Mouse (Mus musculus): ENCODE measurements around the gene Asb18. TPM values are rescaled to one million over a fixed set of nuclear protein-coding genes. Genes with fewer than 3 reads are reported as not detected.

Gene Asb18
- total and polyA plus RNA-seq, 3 experiments: not detected

DNA sequence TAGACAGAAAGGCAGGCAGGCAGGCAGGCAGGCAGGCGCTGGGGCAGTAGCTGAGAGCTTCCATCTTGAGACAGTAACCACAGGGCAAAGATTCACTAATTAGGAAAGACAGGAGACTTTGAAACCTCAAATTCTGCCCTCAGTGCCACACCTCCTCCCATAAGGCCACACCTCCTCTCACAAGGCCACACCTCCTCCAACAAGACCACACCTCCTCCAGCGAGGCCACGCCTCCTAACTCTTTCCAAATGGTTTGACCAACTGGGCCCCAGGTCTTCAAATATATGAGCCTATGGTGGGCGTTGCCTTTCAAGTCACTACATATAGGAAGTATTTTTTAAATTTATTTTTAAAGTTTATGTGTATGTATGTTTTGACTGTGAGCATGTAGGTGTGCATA, 113.1 kb downstream of the Asb18 start:
- no peak for DNase-seq (ENCODE audit: low read depth, low spot score)
- H3K27me3 ChIP-seq (ENCODE audit: control insufficient read depth in 1 of 2, insufficient read depth in 2 of 2, low read length in 2 of 2): no peaks in the 10 kb centered on the region
- H3K79me2 ChIP-seq (ENCODE audit: control insufficient read depth, insufficient read depth, low read length, poor library complexity): no peaks in the 10 kb centered on the region
- no peaks in the 10 kb centered on the region for H3K36me3 ChIP-seq (ENCODE audit: control insufficient read depth in 1 of 2, insufficient read depth in 2 of 2, low read length in 2 of 2)
- no peak overlapping the region for H3K4me3 ChIP-seq (ENCODE audit: control insufficient read depth in 1 of 2, insufficient read depth in 1 of 2, low read depth in 2 of 2, low read length in 2 of 2)
- H3K9ac ChIP-seq (ENCODE audit: control insufficient read depth, low read depth, low read length, poor library complexity, severe bottlenecking): no peak overlapping the region
- H3K27ac ChIP-seq (ENCODE audit: control insufficient read depth, low read depth, low read length): no peak overlapping the region
- TF ChIP-seq RCOR1 (IDR thresholded peaks at IDR 0.05; ENCODE audit: low read depth, low read length) (no peak), E2F4 (IDR thresholded peaks at IDR 0.05; ENCODE audit: borderline replicate concordance, low read depth, low read length) (no peak), GATA1 (IDR thresholded peaks at IDR 0.05; ENCODE audit: low read depth, low read length) (no peak), KAT2A (conservative IDR thresholded peaks at IDR 0.05; ENCODE audit: low read depth, low read length) (no peak), ELF1 (IDR thresholded peaks at IDR 0.05; ENCODE audit: low read depth, low read length) (no peak), NELFE (IDR thresholded peaks at IDR 0.05; ENCODE audit: low read depth, low read length) (no peak), HCFC1 (IDR thresholded peaks at IDR 0.05; ENCODE audit: low read depth, low read length) (no peak), MYB (IDR thresholded peaks at IDR 0.05; ENCODE audit: low read depth, low read length) (no peak), CHD2 (IDR thresholded peaks at IDR 0.05; ENCODE audit: low read length) (no peak), MYC (IDR thresholded peaks at IDR 0.05; ENCODE audit: low read depth, low read length) (no peak), SIN3A (IDR thresholded peaks at IDR 0.05; ENCODE audit: low read length) (no peak), CHD1 (IDR thresholded peaks at IDR 0.05; ENCODE audit: low read depth, low read length) (no peak), POLR2AphosphoS5 (IDR thresholded peaks at IDR 0.05; ENCODE audit: borderline replicate concordance, low read depth, low read length) (no peak), ETS1 (IDR thresholded peaks at IDR 0.05; ENCODE audit: low read depth, low read length) (no peak), JUND (IDR thresholded peaks at IDR 0.05; ENCODE audit: low read depth, low read length) (no peak), MXI1 (IDR thresholded peaks at IDR 0.05; ENCODE audit: low read depth, low read length) (no peak), BHLHE40 (IDR thresholded peaks at IDR 0.05; ENCODE audit: borderline replicate concordance, low read depth, low read length) (no peak), EP300 (IDR thresholded peaks at IDR 0.05; ENCODE audit: low read depth in 1 of 2, low read length in 2 of 2) (no peak), CTCF (IDR thresholded peaks at IDR 0.05 in 2 of 3, conservative IDR thresholded peaks at IDR 0.05 in 1 of 3; ENCODE audit: control insufficient read depth in 1 of 3, insufficient read depth in 1 of 3, low read depth in 2 of 3, low read length in 3 of 3, poor library complexity in 1 of 3, severe bottlenecking in 1 of 3) (no peak), ZMIZ1 (IDR thresholded peaks at IDR 0.05; ENCODE audit: low read depth, low read length) (no peak)
- no peaks in the 10 kb centered on the region for H3K4me1 ChIP-seq (ENCODE audit: control insufficient read depth in 1 of 2, insufficient read depth in 2 of 2, low read length in 2 of 2)
- H3K9me3 ChIP-seq (replicated peaks; ENCODE audit: insufficient read depth, low read length): no peaks in the 10 kb centered on the region

Other genes with a start within 250 kb of the Asb18 start
- gene Gbx2, start 83.5 kb downstream of the Asb18 start, total RNA-seq (2012; rRNA removed): not detected in 2 replicates
- gene Gbx2, start 83.5 kb downstream of the Asb18 start, polyA plus RNA-seq (2012; ENCODE audit: insufficient read depth in 1 of 2, insufficient read length in 2 of 2, low read depth in 1 of 2, low replicate concordance in 2 of 2, missing spikeins in 1 of 2): not detected
- not detected in 2 replicates for gene Iqca, start 138.7 kb upstream of the Asb18 start, total RNA-seq (2012; rRNA removed)
- under 1 TPM in 1 of 2 experiments, not detected in 1; 0.39 TPM for gene Iqca, start 138.7 kb upstream of the Asb18 start, polyA plus RNA-seq (2012; ENCODE audit: insufficient read depth in 1 of 2, insufficient read length in 2 of 2, low read depth in 1 of 2, low replicate concordance in 2 of 2, missing spikeins in 1 of 2)
- not detected in 2 replicates for gene Ackr3, start 189.3 kb upstream of the Asb18 start, total RNA-seq (2012; rRNA removed)
- gene Ackr3, start 189.3 kb upstream of the Asb18 start, polyA plus RNA-seq (2012; ENCODE audit: insufficient read depth in 1 of 2, insufficient read length in 2 of 2, low read depth in 1 of 2, low replicate concordance in 2 of 2, missing spikeins in 1 of 2): not detected